Mouse (Mus musculus) C2C12 (cell line): Measurements from ENCODE around the gene C2cd4c.

Experiments
- CEBPB ChIP-seq: IDR thresholded peaks from one replicate; pipeline ENCODE4 v1.6.1; 2011; ENCODE audit warnings: low read depth, mild to moderate bottlenecking, control low read depth, moderate library complexity
- CTCF ChIP-seq: IDR thresholded peaks from one replicate; pipeline ENCODE4 v1.5.1; 2011; ENCODE audit not compliant: control insufficient read depth, insufficient read depth, insufficient read length
- FOSL1 ChIP-seq: IDR thresholded peaks from one replicate; pipeline ENCODE4 v1.8.0; 2011; ENCODE audit warnings: mild to moderate bottlenecking, low read length; ENCODE audit not compliant: poor library complexity, insufficient read depth, severe bottlenecking
- MAX ChIP-seq: IDR thresholded peaks from one replicate; pipeline ENCODE4 v1.6.1; 2011; ENCODE audit warnings: mild to moderate bottlenecking, control low read depth
- MYOD1 ChIP-seq: IDR thresholded peaks from one replicate; pipeline ENCODE4 v1.6.1; 2011; ENCODE audit warnings: low read depth; ENCODE audit not compliant: control insufficient read depth, insufficient read length
- MYOG ChIP-seq: IDR thresholded peaks from one replicate; pipeline ENCODE4 v1.6.1; 2011; ENCODE audit not compliant: control insufficient read depth, insufficient read length; ENCODE audit errors: extremely low read depth
- USF1 ChIP-seq: IDR thresholded peaks from one replicate; pipeline ENCODE4 v1.6.1; 2011; ENCODE audit warnings: low read depth, mild to moderate bottlenecking, control low read depth, moderate library complexity

DNA sequence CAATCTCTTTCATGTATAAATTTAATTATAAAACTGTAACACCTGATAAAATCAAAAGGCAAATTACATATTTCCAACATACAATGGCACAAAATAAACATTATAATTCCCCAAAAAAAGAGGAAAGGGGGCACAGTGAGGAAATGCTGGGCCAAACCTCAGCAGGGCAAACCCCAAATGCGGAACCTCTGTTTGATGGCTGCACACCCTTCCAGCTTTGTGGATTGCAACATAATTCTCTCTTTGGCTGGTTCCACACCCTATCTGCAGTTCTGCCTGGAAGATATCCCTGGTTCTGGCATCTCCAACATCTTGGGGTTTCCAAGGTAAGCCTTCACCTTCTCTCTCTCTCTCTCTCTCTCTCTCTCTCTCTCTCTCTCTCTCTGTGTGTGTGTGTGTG lies 23.1 kb downstream of the C2cd4c start:
- TF ChIP-seq CTCF (no peak), USF1 (no peak), CEBPB (no peak), MAX (no peak), MYOG (no peak), FOSL1 (no peak), MYOD1 (no peak)
